Mouse (Mus musculus) CH12.LX (cell line): ENCODE results near the gene Itga7.

Source experiments
- CTCF ChIP-seq, 2 experiments: IDR thresholded peaks in 1 of 2; conservative IDR thresholded peaks in 1 of 2; 2 replicates each; pipeline ENCODE4 v1.5.1; 2011 to 2012; ENCODE audit warnings: low read depth in 2 of 2, low read length in 2 of 2, improper control_type of control experiment in 1 of 2, inconsistent platforms in 1 of 2, mild to moderate bottlenecking in 1 of 2, moderate library complexity in 1 of 2
- EP300 ChIP-seq: IDR thresholded peaks from 2 replicates; pipeline ENCODE4 v1.6.1; 2011; ENCODE audit warnings: low read length, improper control_type of control experiment
- MXI1 ChIP-seq: IDR thresholded peaks from 2 replicates; pipeline ENCODE4 v1.6.1; 2011; ENCODE audit warnings: mild to moderate bottlenecking, low read depth, low read length, improper control_type of control experiment

- TF ChIP-seq EP300 = no peak
- TF ChIP-seq CTCF (conservative IDR thresholded peaks at IDR 0.05 in 1 of 2, IDR thresholded peaks at IDR 0.05 in 1 of 2; ENCODE audit: low read depth in 2 of 2, low read length in 2 of 2) = no peak
- TF ChIP-seq MXI1 = no peak
Observed at GRCm38 (mm10) chr10:128912791-128913190, 20.8 kb upstream of the Itga7 start.
